Mouse (Mus musculus): ENCODE data around the gene Ttc41. TPM values are rescaled to one million over a fixed set of nuclear protein-coding genes. Genes with fewer than 3 reads are reported as not detected.

Ttc41 gene
- total RNA-seq, 2 experiments from 2014 or later: 1.2 to 1.7 TPM

DNA sequence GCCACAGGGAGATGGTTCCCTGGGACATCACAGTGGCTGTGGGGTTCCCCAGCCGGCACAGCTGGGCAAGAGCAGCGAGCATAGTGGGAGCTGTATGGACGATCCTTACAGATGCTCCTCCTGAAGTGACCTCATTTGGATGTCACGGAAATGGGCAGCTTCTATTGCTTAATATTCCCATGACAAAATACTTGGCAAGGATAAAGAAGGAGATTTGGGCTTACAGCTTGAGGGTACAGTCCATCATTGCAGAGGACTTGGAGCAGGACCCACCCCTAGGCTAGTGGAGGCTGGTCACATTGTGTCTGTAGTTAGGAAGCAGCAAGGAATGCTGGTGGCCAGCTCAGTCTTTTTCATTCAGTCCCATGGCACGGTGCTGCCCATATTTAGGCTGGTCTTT is 105.0 kb downstream of the Ttc41 start:
- intact Hi-C loops (cut with DNase I): no loop called here
- DNase-seq (ENCODE audit: low spot score in 2 of 2): no peak

DNA sequence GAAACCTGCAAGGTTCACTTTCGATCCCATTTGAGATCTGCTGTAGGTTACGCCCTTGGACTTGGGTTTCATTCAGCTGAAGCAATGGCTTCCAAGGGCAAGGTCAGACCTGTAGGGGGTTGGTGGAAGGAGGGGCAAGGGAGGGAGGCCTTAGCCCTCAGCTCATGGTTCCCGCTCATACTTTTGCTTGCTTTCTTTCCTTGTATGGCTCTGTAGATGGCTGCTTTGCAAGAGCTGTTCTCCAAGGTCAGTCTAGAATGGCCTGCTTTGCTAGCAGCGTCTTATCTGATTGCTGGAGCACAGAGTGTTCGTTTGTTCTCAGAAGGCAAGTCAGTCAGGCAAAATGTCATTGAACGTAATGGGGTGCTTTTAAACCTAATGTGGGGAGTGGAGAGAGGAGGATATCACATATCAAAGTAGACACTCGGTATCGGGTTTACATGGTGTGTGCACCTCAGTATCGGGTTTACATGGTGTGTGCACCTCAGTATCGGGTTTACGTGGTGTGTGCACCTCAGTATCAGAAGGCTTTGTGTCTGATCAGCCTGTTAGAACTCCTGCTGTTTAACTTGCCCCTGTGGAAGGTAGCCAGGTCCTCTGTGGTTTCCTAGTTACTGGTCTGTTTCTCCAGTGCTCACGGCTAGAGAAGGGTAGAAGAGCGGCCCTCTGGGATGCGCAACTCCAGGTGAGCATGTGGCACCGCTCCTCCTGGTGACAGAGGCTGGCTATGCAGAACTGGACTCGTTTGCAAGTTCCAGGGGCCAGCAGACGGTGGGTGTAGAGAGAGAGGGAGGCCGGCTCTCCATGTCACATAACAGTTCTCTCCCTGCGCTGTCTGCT is 108.9 kb downstream of the Ttc41 start:
- DNase-seq (ENCODE audit: low spot score in 2 of 2): no peak
- intact Hi-C loops (cut with DNase I): no loop called here

DNA sequence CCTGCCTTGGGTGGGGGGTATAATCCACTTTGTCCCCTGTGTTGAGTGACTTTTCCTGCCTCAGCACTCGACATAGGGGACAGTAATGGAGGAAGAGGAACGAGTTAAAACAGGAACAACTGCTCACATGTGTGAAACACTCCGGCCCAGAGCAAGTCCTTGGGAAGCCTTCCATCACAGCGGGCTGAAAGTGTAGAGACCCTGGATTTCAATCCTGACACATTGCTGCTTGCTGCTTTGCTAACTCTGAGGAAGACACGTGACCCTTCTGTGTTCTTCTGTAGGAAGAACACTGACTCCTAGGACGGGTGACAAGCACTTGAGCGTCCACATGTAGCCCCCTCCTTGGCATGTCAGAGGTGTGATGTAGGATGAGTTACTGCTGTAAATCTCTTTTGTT is 109.5 kb downstream of the Ttc41 start:
- no peak for DNase-seq (ENCODE audit: low spot score in 2 of 2)

DNA sequence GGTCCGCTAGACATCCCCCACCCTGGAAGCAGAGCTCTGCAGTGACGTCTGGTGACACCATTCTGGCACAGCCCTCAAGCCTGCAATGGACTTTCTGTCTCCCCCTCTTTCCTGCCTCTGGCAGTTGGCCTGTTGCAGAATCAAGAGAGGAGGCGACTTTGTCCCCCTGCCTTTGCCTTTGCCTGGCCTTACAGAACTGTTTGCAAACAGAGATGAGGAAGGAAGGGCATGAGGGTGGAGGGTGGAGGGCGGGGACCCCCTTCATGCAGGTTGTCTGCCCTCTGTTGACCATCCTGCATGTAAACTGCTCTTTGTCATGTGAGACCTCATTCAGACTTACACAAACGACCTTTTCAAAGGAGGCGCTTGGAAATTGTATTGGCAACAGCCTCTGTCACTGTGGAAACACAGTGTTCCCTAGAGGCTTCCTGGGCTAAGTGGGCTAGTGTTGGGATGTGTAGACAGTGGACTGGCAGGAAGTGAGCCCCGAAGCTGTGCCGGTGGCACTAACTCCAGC is 114.1 kb downstream of the Ttc41 start:
- intact Hi-C loops (cut with DNase I): loop anchor here (2.0 to 10.0 kb wide), 2 partner anchors 41 to 115 kb away; partner anchors contain the start of genes Hsp90b1, Nt5dc3 and Ttc41
- peak; percentile 43 to 44 for DNase-seq (ENCODE audit: low spot score in 2 of 2)

More for the DNA sequence above, 109.5 kb downstream of the Ttc41 start:
- intact Hi-C loops (cut with DNase I): no loop called here

DNA sequence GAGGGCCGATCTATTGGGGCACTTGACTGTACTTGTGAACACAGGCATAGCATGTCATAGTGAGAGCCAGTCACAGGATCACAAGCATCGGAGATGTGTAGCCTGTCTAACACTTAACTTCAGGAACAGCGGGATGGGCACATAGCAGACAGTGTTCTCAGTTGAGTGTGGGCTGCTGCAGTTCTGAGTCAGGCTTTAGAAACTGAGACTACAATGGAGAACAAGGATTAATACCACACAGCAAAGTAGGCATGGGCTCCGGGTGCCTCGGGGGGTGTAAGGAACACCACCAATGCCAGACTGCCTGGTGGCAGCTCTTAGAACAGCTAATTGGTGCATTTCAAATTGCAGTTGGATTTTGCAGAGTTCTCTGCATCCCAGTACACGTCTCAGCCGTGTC is 115.4 kb downstream of the Ttc41 start:
- intact Hi-C loops (cut with DNase I): loop anchor here (2.0 to 10.0 kb wide), 2 partner anchors 42 to 116 kb away; partner anchors contain the start of genes Hsp90b1, Nt5dc3 and Ttc41
- DNase-seq (ENCODE audit: low spot score in 2 of 2): no peak

DNA sequence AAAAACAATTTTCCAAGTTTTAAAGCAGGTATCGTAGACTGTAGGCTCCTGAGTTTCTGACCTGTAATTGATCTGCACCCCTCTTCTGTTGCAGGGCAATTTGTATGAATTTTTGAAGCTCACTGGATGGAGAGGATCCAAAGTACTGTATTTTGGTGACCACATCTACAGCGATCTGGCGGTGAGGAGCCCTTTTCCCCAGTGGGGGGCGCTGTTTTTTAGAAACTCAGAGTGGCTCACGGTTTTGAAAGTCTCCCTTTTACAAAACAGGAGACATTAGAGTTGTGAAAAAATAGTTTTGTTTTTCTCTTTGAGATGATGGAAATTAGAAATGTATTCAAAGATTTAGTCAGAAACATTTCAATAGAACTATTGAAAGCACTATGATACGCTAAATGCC is 118.5 kb downstream of the Ttc41 start:
- DNase-seq (ENCODE audit: low spot score in 2 of 2): no peak
- intact Hi-C loops (cut with DNase I): loop anchor here (10.0 kb wide), 1 partner anchor 119 kb away; the partner anchor contains the start of genes Hsp90b1 and Ttc41

DNA sequence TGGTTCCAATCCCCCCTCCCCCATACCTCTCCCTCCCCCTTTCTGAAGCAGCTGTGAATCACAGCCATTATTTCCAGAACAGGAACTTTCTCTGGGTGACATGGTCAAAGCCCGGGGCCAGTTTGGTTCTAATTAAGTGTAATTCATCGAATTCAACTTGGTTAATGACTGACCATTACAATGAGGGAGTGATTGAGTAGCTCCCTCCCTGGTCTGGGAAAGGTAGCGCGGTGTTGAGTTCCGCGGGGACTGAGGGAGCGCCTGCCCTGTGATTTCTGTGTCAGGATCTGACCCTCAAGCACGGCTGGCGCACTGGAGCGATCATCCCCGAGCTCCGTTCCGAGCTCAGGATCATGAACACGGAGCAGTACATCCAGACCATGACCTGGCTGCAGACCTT is 119.3 kb downstream of the Ttc41 start:
- DNase-seq (ENCODE audit: low spot score in 2 of 2): no peak
- intact Hi-C loops (cut with DNase I): loop anchor here (10.0 kb wide), 1 partner anchor 120 kb away; the partner anchor contains the start of genes Hsp90b1 and Ttc41

DNA sequence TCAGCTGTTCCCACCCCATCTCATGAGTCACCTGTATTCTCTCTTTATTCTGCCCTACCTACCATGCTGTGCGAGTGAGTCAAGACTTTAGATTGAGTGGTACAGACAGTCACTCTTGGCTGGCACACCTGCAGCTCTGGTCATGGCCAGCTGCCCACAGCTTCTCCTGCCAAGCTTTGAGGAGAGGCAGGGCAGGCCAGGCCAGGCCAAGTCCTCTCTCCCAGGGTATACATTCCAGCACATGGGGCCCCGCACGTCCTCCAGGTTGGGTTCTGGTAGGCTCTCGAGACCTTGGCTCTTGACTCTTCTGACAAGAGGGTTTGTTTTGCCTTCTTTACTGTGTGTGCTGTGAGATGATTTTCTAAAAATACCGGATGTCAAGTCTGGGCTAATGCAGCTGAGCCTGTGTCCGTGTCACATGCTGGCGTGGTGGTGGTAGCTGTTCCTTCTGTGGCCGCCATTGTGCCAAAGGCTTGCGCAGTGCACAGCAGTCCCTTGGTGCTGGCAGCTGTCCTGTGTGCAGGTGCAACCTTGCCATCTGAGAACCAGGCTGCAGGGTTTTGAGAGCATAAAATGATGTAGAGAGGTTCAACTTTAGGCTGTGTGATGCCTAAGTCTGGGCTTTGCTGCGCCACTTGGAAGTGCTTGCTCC is 120.4 kb downstream of the Ttc41 start:
- no peak for DNase-seq (ENCODE audit: low spot score in 2 of 2)
- intact Hi-C loops (cut with DNase I): loop anchor here (10.0 kb wide), 1 partner anchor 121 kb away; the partner anchor contains the start of genes Hsp90b1 and Ttc41

Small RNAs within 50 kb of the gene (microRNA-seq; reads per million reads assigned to microRNA genes)
- gene Gm25745: 0 to 0.74 reads per million in 2 experiments

Other genes with a start within 250 kb of the Ttc41 start
- gene Syn3, start 206.9 kb upstream of the Ttc41 start, total RNA-seq (2021): 10 to 100 TPM; 26.1 to 31.8 TPM
- 100 to 1,000 TPM; 360 to 377 TPM for gene Hsp90b1, start 302 bp upstream of the Ttc41 start, total RNA-seq (2021)
- gene Gm49358, start 58.2 kb downstream of the Ttc41 start, total RNA-seq (2021): 10 to 100 TPM; 21.2 to 29.7 TPM
- gene Nt5dc3, start 73.2 kb downstream of the Ttc41 start, total RNA-seq (2021): 10 to 100 TPM; 81.0 to 81.1 TPM

Data from left cerebral cortex, postnatal 25 days (tissue).